Mouse (Mus musculus): ENCODE measurements around the gene Mbtps1.

Gene Mbtps1

DNA sequence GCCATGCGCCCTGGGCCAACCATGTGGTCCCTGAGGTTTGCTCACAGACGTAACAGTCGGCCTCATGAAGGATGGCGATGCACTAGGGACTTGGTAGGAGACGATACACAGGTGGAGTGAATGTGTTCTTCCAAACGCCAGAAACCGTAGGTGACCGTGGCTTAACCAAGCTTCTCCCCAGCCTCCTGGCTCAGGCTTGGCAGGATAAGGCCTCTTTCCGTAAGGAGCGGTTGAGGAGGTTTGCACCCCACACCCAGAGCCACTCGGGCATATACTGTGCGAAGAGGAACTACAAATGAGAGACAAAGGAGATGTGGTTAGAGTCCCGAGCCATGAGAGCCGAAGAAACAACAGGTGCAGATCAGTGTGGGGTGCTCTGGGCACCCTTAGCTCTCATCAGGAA, 5.3 kb upstream of the Mbtps1 start:
- in situ Hi-C loops (cut with MboI; ENCODE audit: unreplicated experiment in 2 of 2), result no loop called here

DNA sequence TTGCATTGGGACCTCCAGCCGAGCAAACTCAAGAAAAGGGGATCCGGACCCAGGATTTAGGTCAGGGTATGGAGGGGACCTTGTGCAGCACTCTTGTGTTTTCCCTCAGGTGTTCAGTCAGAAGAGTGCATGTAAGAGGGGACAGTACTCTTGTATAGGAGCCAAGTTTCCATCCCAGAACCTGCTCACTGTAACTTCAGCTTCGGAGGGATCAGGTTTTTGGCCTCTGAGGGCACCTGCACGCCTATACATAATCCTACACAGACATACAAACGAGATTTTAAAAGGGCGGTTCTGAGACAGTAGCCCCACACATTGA, 826 bp upstream of the Mbtps1 start:
- in situ Hi-C loops (cut with MboI; ENCODE audit: unreplicated experiment in 2 of 2), result loop anchor here (5.0 kb wide), 2 partner anchors 33 to 48 kb away; partner anchors contain the start of gene Taf1c (in 1 of the 2)

DNA sequence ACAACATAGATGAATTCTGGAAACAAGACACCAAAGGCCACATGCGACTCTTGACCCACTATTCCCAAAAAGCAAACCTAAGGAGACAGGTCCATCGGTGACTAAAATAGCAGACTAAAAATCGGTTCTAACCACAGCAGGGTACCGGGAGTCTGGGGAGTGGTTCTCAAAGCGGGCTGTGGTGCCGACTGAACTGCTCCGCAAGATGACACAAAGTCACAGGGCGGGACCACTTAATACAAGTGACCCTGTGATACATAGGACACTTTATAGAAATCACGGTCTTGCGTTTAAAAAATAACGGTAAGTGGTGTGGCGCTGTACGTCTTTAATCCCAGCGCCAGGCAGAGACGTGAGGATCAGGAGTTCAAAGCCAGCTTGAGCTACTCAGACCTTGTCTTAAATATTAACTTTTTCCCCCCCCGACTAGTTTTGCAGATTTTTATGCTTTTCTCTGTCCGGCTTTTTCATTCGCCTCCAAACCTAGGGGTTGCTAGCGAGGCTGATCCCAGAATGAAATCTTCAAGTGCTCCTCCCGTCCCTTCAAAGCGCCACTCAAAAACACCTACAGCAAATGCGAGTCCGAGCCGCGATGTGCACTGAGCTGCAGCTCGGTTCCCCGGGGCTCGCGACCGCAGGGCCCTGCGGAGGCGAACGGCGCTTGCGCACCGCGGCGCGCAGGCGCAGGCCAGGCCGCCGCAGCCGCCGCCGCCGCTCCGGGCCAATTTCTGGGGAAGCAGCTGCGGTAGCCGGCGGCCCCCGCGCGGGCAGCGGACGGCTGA, 523 bp downstream of the Mbtps1 start:
- in situ Hi-C loops (cut with MboI; ENCODE audit: unreplicated experiment in 2 of 2), result loop anchor here (5.0 kb wide), 2 partner anchors 34 to 49 kb away; partner anchors contain the start of gene Taf1c (in 1 of the 2)

DNA sequence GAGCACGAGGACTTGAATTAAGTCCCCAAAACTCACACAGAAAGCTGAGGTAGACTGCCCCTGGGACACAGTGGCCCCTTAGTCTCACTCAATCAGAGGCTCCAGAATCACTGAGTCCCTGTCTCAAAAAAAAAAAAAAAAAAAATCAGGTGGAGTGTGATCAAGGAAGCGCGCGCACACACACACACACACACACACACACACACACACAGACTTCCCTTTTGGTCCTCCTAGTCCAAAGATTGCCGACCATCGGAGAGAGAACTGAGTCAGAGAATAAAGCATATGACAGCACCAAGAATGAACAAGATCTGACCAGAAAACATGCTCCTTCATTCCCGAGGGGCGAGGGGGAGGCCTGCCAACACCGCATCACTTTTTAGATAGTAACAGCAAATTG, 1.4 kb downstream of the Mbtps1 start:
- in situ Hi-C loops (cut with MboI; ENCODE audit: unreplicated experiment in 2 of 2), result loop anchor here (5.0 kb wide), 2 partner anchors 35 to 50 kb away; partner anchors contain the start of gene Taf1c (in 1 of the 2)

DNA sequence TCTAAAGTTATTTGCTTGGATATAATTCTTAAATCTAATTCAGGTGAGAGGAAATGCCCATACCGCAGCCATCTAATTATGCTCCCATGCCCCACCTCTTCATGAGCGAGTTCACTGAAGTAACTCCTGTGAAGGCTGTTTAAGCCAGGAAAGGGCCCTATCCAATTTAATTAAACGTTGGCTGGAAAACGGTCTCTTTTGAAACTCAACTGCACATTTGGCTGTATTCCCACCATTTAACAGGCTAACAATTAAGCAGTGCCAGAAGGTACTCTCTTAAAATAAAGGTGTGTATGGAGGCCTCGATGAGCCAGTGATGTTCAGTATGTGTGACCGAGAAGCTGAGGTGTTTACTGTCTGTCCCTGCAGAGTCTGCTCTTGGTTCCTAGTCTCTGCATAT, 2.7 kb downstream of the Mbtps1 start:
- in situ Hi-C loops (cut with MboI; ENCODE audit: unreplicated experiment in 2 of 2), result loop anchor here (5.0 kb wide), 2 partner anchors 36 to 51 kb away; partner anchors contain the start of gene Taf1c (in 1 of the 2)

DNA sequence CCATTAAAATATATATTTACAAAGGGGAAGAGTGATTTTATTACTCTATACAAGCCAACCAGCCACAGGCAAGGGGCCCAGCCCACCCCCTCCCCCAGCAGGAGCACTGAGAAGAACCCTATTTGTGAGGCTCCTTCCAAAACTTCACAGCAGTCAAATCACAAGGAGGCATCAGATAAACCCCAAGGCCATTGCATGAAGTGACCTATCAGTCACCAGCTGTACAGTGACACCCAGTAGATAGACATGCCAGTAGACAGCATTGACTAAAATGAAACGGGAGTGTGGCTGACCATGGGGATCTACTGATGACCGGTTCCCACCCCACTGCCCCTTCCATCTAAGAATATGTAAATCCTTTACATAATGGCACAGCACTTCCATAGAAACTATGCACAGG, 5.6 kb downstream of the Mbtps1 start:
- in situ Hi-C loops (cut with MboI; ENCODE audit: unreplicated experiment in 2 of 2), result no loop called here

DNA sequence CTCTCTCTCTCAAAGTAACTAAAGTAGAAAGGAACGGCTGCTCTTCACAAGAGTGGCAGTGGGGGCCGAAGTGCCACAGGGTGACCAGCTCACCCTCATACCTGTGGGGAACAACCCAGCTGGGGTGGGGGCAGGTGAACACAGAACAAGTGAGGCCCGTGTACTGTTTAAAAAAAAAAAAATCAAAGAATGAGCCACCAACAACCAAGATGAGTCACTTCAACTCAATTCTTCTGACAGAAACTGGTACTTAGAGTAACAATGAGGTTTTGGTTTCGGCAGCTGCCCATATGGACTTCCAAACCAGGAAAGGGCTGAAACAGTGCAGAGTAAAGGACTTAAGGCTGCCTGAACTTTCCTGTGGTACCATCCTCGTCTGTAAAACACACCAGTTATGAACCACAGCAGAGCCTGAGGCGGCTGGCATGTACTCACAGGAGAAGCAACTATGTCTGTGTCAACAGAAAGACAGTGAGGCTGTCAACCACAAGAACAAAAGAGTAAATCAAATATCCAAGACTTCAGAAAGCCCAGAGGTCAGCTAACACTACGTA, 9.9 kb downstream of the Mbtps1 start:
- in situ Hi-C loops (cut with MboI; ENCODE audit: unreplicated experiment in 2 of 2), result no loop called here

DNA sequence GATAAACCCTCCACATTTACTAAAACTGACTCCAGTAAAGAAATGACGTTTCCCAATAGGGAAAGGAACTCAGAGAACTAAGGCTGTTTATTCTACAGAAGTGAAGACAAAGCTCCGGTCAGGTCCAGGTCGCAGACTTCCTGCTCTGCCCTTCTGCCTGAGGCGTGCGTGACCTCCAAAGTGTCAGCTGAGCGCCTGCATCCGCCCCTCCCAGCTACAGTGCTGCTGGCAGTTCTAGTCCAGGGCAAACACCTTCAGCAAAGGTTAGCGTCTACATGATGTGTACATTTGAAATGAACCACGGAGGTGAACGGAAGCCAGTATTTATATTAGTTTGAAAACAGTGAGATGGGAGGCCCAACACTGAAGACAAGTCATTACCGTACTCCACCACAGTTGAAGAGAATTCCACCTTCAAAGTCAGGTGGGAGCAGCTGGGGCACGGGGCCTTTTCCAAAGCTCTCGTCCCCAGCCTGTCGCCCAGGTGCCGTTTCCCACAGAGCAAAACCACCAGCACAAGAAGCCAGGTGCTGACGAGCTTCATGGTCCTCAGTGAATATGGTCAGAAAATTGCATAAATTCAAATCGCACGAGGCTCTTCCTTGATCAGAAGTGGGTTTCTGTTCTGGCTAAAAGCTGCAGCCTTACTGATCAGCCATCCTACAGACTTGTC, 11.4 kb downstream of the Mbtps1 start:
- in situ Hi-C loops (cut with MboI; ENCODE audit: unreplicated experiment in 2 of 2), result no loop called here

DNA sequence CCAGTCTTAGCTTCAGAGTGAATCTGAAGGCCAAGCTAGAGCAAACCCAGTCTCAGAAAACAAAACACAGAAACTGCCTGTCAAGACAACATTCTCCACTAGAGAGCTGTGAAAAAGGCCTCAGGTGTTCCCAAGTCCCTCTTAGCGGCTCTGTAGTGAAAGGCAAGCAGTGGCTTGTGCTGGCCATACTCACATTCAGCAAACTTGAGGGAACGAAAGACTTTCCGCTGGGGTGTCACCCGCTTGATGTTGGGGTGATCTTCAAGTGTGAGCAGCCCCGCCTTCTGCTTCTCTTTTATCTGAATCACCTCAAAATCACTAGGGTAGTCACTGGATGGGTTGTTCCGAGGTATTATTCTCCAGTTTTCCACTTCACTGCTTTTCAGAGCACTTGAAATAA, 12.7 kb downstream of the Mbtps1 start:
- in situ Hi-C loops (cut with MboI; ENCODE audit: unreplicated experiment in 2 of 2), result no loop called here

DNA sequence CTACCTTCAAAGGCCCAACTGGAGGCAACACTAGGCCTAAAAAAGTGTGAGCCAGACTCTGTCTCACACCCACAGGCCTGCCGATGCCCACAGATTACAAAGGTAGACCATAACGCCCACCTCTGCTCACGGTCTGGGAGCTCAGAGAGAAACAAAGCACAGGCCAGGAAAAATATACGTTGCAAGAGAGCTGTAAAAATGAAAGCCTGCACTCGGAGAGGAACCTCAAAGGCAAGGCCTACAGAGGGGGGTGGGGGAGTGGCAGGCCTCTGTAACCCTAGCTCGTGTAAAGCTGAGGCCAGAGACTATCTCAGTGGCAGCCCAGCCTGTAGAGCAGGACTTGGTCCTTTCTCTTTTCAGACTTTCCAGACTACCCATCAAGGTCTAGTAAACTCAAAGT, 13.4 kb downstream of the Mbtps1 start:
- in situ Hi-C loops (cut with MboI; ENCODE audit: unreplicated experiment in 2 of 2), result no loop called here

DNA sequence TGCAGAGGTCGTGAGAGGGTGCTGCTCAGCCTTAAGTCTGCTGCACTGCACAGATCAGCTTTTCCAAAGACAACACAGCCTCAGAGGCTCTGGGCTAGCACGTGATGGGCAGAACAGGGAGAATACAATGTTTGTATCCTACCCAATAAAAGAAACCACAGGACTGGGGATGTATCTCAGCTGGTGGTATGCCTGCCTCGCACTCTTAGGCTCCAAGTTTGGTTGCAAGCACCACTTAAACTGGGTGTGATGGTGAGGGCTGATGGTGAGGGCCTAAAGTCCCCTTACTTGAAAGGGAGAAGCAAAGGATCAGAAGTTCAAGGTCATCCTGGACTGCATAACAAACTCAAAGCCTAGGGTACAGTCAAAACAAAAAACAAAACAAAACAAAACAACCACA, 13.9 kb downstream of the Mbtps1 start:
- in situ Hi-C loops (cut with MboI; ENCODE audit: unreplicated experiment in 2 of 2), result no loop called here

DNA sequence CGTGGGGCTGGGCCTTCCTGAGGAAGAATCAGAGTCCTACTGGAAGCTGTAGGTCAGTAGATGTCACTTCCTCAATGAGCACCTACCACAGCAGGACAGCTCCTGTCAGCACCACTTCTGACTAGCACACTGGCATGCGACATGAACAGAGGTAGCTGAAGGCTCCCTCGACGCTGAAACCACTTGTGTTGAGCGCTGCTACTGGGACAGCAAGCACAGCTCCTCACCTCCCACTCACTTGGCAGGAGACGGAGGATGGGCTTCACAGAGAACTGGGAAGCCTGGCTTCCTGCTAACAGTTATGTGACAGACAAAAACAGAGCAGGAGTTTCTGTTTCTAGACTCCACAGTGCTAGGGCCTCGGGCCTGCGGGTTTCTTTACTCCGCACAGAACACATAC, 26.6 kb downstream of the Mbtps1 start:
- in situ Hi-C loops (cut with MboI; ENCODE audit: unreplicated experiment in 2 of 2), result no loop called here

DNA sequence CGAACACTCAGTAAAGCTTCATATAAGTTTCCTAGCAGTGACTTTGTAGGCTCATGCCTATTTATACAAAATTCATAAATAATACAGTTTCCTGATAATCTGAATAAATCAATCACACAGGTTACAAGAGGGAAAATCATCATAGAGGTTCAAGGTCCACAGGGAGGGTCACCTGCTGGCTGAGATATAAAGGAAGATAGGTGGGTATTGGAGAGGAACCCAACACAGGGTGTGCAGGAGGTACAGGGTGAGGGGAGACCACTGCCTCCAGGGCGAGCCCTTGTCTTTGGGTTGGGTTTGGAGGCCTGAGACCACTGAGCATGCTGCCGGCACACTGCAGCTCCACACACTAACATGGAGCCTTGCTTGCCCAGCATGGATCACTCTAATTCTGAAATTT, 27.1 kb downstream of the Mbtps1 start:
- in situ Hi-C loops (cut with MboI; ENCODE audit: unreplicated experiment in 2 of 2), result no loop called here

DNA sequence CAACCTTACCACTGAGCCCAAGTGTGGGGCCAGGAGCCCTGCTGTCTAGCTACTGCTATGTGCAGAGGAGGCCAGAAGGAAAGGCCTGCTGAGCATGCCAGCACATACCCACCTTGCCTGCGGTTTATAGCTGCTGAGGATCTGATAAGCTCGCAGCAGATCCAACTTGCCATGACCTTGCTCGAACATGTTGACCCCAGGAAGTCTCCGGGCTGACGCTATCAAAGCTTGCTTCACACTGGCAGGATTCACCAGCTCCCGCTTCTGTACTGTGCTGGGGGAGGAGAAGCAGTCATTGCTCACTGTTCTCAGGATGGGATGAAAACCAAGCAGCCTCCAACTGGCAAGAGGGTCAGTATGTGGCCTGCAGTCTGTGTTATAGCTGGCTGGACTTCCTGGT, 27.6 kb downstream of the Mbtps1 start:
- in situ Hi-C loops (cut with MboI; ENCODE audit: unreplicated experiment in 2 of 2), result no loop called here

DNA sequence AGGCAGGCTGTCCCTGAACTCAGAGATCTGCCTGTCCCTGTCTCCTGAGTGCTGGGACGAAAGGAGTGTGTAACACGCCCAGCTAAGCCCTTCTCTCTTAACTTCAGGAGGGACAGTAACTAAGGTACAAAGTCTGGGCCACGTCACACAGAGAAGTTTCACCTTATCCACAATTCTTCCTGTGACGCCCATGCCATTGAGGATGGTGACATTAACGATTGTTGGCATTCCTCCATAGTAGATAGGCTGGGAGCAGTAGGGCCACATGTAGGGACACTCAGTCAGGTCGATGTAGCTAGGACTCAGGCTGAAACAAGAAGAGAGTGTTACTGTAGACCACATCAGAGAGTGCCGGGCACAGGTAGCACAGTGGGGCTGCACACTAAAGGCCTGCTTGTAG, 29.8 kb downstream of the Mbtps1 start:
- in situ Hi-C loops (cut with MboI; ENCODE audit: unreplicated experiment in 2 of 2), result loop anchor here (5.0 to 10.0 kb wide), 2 partner anchors 76 to 79 kb away; partner anchors contain the start of gene Taf1c (in 2 of the 2)

DNA sequence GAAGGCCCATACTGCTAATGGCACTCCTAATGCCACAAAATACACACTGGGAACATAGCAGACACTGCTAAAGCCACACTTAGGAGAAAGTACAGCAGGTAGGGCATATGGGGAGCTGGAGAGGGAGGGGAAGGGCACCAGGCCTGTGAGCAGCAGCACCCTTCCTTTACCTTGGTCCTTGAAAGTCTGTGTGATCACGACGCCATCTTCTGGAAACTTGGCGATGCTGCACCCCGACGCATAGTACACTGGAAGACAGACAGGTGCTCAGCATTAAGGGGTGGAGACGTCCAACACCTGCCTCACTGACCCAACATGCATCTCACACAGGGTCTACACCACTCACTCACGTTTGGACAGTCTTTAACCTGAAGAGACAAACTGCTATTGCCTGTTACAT, 38.4 kb downstream of the Mbtps1 start:
- in situ Hi-C loops (cut with MboI; ENCODE audit: unreplicated experiment in 2 of 2), result loop anchor here in 1 of 2 experiments (10.0 kb wide), 1 partner anchor 85 kb away; the partner anchor contains the start of gene Taf1c

DNA sequence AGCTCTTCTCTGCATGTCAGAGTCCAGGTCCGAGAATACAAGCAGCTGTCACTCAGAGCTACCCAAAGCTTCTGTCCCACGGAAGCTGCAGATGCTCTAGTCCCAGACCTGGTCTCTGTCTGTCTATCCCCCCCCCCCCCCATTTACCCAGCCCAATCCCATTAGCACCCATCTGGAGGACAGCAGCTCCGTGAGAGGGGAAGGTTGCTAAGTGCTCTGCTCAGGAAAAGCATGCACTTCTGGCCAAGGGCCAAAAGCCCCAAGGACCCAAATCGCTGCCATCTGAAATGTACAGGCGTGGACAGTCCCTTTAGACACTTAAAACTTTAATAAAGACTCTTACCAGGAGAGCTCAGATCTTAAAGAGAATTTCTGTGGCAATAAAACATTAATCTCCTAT, 41.9 kb downstream of the Mbtps1 start:
- in situ Hi-C loops (cut with MboI; ENCODE audit: unreplicated experiment in 2 of 2), result no loop called here

DNA sequence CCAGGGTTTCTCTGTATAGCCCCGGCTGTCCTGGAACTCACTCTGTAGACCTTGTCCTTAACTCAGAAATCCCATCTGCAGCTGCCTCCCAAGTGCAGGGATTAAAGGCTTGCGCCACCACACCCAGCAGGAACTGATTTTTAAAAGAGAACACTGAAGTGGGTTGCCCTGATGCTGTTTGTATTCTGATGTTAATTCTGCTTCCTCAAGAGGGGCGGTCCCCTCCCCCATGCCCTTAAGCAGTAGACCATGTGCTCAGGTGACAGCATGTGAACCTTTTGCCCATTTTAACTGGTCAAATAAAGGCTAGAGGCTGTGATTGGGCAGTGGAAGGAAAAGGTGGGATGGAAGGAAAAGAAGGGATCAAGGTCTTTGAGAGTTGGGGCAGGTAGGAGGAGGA, 42.8 kb downstream of the Mbtps1 start:
- in situ Hi-C loops (cut with MboI; ENCODE audit: unreplicated experiment in 2 of 2), result no loop called here

DNA sequence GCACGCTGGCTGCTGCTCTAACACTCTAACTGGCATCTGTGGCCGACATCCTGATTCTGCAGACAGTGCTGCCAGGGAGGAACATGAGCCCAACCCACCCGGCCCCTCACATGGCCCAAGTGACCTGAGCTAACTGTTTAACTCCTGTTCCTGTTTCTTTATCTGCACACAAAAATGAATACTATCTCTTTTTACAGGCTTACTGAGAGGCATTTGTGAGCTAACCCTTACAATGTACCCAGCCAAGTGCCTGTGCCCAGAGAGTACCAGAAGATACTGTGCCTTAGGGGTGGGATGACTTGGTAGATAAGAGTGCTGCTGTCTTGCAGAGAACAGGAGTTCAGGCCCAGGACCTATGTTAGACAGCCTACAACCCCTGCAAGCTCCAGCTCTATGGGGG, 43.6 kb downstream of the Mbtps1 start:
- in situ Hi-C loops (cut with MboI; ENCODE audit: unreplicated experiment in 2 of 2), result no loop called here

DNA sequence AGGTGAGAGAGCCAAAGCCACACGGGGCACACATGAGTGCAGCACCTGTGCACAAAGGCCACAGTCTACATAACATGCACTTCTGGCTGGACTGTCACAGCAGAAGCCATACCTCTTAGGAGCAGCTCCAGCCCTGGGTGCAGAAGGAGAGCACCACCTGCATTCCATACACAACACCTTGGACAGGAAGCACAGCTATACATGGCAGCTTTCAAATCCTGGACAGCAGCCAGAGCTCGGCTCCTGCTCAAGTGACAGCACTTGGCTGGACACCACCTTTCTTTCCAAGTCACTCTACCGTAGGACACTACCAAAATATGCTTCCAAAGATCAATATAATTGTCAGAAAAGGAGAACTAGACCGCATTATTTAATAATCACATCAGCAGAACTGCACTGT, 45.1 kb downstream of the Mbtps1 start:
- in situ Hi-C loops (cut with MboI; ENCODE audit: unreplicated experiment in 2 of 2), result no loop called here

DNA sequence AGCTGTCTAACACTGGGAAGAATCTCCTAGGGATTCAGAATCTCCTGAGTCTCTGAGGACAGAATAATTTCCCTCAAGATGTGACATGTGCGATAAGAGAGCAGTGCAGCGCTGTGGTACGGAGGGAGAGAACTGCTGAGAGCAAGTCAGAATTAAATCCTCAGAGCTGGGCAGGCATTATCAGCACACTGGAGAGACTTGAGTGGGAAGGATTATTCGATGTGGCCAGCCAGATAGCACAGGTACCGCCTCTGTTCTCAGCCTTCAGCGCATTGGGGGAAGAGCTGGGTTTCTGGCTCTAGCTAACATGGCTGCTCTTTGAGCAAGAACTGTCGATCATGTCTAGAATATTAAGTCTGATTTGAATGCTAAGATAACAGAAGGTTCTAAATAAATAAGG, 46.8 kb downstream of the Mbtps1 start:
- in situ Hi-C loops (cut with MboI; ENCODE audit: unreplicated experiment in 2 of 2), result no loop called here

DNA sequence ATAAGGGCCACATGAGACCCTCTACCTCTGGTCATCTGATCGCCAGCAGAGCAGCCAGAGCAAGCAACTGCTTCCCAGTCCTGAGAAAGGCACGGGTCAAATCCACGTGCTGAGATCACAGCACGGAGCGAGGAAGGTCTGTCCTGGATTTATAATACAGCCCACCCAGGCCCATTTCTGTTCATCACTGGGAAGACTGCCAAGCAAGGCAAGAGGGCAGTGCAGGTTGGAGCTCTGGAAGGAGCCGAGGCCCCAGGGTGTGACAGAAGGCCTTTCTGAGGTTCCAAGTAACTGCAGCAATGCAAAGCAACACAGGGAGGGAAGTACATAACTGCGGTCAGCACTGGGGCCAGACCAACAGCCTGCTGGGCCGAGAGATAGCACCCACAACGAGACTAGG, 48.1 kb downstream of the Mbtps1 start:
- in situ Hi-C loops (cut with MboI; ENCODE audit: unreplicated experiment in 2 of 2), result no loop called here

Measured in v-Abl transformed pro-B cells (cell line).